Mouse (Mus musculus) frontal cortex, postnatal 14 days (tissue): ENCODE measurements around the gene Spaca6.
"Not testable (repeated sequence)": the region's sequence is repeated elsewhere in the genome, so short reads cannot be mapped to it uniquely, and the experiment has no call there.

ENCODE experiments used
- DNase-seq, 2 experiments: peaks; one replicate each; pipeline ENCODE4 v3.0.0; 2022; ENCODE audit warnings: low spot score in 2 of 2

Gene Spaca6

DNA sequence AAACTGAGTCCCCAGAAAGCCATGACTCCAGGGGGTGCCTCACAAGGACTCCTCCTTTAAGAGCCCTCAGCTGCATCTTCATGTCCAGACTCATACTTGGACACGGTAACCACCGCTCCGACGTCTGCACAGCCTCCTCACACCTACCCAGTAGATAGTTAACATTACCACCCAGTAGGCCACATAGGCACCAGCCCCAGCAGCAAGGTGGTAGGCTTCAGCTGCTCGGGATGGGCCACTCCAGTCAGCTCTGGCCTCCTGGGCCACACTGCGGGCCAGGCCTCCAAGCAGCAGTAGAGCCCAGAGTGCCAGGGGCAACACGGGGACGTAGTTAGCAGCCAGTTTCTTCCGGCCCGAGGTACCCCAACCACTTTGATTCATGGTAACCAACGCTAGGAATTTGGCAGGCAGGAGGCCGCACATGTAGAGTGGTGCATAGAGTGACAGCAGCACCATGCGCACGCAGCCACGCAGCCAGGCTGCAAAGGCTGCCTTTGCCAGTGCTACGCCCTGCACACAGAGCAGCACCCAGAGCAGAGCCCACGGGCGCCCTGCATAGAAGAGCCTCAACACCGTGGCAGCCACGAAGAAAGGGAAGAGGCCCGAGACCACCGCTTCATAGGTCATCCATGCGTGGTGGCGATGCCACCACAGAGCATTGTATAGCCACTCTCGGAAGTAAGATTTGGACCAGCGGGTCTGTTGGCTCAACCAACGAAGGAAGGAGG, 16.7 kb downstream of the Spaca6 start:
- DNase-seq: no peak

DNA sequence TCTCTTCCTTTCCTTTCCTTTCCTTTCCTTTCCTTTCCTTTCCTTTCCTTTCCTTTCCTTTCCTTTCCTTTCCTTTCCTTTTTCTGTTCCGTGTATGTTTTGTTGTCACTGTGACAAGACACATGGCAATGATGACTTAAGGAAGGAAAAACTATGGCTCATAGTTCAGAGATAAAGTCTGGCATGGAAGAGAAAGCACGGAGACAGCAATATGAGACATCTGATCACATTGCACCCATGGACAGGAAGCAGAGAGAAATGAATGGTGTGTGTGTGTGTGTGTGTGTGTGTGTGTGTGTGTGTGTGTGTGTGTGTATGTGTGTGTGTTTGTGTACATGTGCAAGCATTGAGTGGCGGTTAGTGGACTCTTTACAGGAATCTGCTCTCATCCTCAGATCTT, 17.6 kb downstream of the Spaca6 start:
- DNase-seq: not testable (repeated sequence)

DNA sequence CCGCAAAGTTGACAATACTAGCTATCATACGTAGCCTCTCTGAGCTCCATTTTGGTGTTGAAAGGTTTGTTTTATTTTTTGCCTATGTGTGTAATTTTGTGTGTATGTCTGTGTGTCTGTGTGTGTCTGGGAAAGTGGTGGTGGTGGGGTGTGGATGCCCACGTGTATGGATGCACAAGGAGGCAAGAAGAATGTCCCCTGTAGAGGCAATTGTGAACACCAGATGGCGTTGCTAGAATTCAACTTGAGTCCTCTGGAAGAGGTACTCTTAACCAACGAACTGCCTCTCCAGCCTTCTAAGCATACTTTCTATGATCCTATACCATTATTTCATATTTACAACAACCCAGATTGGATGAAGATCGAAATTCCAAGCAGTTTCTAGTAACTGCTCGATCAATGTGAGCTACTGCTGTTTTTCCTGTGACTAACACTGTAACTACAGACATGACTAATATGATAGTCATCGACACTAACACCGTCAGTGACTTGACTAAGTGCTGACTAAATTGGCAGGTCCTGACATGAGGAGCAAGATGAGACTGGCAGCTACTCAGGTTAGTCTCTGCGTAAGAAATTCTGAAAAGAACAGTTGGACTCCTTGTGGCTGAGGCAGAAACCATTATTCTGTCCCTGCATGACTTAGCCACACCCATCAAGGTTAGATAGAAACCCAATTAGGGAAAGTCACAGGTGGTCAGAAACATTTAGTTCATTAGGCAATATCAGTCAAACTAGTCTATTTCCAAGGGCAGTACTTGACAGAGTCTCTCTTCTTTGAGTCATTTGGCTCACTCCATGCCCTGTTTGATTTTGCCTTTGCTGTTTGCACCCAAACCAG, 18.4 kb downstream of the Spaca6 start:
- DNase-seq: peak in 1 of 2 experiments; percentile 31

DNA sequence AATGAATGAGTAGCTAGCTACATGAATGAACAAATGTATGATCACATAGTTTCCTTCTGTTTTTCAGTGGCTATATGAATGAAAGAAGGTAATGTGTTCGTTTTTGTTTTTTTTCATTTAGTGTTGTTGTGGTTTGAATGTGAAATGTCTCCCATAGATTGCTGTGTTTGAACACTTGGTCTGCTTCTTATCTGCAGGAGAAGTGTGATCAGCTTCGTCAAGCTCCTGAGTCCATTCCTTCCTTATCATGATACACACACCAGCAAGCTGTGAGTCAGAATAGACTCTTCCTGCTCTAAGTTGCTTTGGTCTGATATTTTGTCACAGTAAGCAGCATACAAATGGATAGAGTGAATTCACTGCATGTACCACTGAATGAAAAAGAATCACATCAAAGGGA, 22.0 kb downstream of the Spaca6 start:
- DNase-seq: no peak

DNA sequence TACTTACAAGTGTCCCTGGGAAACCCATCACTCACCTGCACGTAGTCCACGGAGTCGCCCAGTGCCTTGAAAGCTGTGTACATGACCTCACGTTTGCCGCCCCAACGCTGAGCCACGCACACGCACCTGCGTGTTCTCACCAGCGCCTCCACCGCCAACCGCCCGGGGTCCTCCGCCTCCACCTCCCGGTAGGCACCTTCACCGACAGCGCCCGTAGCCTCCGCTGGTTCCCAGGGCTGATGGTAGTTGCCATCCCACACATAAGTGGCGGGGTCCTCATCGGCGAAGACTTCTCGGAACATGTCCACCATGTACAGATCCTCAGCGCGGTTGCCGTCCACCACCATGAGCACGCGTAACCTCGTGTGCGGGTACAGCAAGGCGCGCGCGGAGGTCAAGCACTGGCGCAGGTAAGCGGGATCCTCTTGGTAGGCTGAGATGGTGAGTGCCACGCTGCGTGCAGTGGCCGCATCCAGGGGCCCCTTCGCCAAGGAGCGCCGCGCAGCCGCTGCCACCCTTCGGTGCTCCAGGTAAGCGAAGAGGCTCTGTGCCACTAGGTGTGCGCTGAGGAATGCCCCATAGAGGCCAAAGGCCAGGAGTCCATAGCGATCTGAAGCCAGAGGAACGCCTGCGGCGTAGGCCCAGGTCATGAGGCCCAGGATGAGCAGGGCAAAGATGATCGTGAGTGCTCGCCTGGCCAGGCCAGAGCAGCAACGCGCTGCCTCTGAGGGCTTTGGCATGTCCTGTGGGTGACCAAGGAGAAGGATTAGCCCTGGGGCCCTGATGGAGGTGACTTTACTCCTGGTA, 23.2 kb downstream of the Spaca6 start:
- no peak for DNase-seq

DNA sequence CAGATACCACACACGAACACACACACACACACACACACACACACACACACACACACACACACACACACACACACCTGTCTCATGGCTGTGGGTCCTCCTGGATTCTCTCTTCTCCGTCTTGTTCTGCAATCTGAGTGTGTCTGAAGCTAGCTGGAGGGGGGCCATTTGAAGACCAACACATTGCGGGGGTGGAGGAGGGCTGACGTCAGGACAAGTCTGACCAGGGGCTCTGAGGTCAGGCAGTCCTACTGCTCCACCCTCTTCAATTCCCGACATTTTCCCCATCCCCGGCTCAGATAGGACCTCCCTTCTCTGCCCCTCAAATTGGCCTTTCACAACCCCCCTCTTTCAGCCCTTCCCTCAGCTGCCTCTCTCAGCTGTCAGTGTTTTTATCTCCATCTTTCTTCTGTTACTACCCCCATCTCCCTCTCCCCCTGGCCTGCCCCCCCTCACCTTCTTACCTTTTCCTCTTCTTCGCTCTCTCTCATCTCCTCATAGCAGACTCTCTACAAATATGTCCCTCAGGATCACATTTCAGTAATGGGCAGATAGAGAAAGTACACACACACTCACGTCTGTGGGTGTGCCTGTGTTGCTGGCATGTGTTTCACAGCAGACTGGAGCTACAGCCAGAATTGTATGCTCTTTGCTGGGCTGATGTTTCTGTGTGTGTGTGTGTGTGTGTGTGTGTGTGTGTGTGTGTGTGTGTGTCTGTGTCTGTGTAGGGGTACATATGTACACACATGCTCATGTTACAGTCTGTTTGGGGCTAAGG, 28.3 kb downstream of the Spaca6 start, which contains the start of gene Has1:
TSS of gene Has1 (minus strand) at position 142 of the 775 bp plus-strand sequence.
- DNase-seq: no peak

DNA sequence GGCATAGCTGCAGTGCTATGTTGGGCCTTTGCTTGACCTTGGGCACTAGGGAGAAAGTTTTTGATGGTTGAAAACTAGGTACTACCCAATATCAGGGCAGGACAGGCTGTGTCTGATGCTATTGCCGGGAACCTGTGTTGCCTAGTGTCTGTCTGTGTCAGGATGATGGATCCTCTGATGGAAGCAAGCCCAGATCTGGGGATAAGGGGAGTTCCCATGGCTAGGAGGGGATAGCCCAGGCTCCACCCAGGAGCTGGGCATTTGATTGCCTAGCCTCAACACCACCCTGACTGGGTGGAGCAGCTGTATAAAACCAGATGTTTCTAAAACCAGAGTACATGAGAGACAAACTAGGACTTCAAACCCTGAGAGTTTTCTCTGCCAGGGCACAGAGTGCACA, 29.7 kb downstream of the Spaca6 start:
- DNase-seq: no peak

DNA sequence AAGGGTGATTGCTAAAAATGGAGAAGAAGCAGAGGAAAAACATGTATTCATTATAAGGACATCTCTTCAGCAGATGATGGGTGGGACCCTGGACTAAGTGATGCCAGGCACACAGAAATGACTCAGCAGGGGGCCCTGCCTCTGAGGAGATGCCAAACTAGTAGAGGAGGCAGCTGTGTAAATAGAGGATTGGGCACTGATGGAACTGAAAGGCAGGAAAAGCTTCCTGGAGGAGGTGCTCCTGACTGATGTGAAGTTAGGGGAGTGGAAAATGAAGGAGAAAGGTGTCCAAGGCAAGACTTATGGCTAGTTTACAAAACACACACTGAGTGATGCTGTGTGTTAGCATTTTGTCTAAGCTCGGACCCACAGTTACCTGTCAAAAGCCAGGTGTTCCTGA, 30.5 kb downstream of the Spaca6 start:
- no peak for DNase-seq

DNA sequence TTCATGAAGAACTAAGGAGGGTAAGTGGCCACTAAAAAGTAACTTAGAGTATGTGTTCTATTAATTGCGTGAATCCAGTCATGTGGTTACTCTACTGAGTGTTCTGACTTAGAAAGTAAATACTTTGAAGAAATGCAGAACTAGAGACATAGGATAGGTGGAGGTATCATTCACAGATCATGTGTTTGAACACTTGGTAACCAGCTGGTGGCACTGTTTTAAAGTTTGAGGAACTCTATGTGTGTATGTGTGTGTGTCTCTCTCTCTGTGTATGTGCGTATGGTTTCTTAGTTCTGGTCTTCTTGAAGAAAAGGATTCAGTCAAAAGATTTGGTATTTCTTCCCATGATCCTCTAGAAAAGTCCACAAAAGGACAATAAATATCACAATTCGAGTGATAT, 33.2 kb downstream of the Spaca6 start:
- no peak for DNase-seq

DNA sequence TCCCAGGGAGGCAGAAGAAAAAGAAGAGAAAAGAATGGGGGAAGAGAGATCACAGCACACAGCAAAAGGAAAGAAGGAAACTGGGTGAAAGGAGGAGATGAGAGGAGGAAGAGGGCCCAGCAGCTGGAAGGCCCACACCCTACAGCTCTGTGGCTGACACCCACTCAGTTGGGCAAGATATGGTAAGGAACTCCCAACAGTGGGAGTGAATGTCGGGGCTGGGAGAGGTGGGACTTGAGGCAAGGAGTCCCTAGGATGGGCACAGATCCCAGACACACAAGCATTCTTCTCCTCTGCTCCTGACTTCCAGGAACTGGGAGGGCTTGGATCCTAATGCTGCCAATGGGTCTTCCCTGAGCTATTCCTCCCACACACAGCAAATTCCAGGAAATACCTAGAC, 35.4 kb downstream of the Spaca6 start:
- DNase-seq: no peak

DNA sequence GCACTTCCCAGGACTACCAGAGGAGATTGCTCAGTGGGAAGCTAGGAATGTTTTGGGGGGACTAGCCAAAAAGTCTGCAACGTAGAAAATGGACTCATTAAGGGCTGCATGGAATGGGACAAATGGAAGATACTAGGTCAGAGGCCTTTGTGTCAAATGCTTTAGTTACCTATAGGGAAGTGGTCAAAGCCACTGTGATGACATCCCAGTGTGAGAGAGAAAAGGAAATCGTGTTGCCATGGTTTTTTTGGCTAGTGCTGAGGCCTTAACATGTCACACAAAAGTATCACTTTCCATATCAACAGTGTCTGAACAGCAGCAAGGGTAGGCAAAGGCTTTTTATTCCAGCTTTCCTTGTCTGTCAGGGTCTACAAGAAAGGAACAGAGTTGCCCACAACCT, 38.2 kb downstream of the Spaca6 start:
- no peak for DNase-seq

DNA sequence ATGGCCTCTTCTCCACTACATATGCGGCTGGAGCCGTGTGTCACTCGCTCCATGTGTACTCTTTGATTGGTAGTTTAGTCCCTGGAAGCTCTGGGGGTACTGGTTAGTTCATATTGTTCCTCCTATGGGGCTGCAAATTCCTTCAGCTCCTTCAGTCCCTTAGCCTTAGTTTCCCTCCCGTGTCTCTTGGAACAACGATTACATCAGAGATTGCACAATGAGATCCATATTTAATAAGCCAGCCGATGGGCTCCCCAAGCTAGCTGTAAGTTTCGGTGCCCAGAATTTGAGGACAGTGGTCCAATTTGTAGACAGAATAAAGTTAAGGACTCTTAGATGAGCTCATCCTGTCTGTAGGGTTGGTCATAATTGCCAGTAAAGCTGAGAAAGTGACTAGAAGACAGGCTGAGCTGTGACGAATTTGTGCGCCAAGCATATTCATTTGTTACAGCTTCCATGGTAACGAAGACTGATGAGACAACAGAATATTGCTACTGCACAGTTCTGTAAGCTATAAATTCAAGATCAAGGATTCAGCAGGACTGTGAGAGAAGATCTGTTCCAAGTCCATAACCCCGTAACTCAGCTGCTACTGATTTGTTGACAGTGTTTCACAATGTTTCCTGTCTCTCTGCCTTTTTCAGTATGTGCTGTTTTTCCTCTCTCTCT, 40.0 kb downstream of the Spaca6 start:
- no peak for DNase-seq

DNA sequence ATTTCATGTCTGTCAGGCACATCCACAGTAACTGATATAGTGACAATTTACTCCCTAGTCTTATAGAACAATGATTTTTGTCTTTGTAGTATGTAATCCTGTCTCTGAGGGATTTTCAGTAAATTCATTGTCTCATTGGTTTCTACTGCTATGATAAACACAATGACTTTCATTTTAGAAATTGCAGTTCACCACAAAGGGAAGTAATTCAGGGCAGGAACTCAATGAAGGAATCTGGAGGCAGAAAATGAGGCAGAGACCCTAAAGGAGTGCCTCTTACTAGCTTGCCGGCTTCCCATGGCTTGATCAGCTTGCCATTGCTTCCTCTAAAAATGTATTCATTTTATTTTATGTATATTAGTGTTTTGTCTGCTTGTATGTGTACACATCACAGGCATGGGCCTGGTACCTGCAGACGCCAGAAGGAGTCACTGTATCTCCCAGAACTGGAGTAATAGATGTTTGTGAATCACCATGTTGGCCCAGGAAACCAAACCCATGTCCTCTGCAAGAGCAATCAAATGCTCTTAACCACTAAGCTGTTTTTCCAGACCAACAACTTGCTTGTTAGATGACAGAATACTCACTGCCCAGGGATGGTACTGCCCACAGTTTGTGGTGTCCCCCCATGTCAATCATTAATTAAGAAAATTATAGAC, 44.1 kb downstream of the Spaca6 start:
- no peak for DNase-seq

DNA sequence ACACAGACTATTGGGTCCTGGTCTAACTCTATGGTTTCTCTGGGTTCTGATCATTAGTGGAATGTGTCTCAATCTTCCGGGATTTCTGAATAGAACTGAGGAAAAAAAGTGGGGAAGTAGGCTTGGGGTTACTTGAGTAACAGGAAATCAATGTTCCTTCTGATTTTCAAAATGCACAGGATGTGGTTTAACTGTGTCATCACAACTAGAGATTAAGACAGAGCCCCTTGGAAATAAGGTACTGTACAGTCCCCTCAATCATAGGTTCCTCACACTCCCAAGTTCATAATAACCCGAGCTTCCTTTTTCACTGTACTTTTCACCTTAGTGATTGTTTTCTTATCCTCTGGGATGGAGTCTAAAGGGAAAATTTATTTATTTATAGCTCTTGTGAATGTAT, 44.7 kb downstream of the Spaca6 start:
- no peak for DNase-seq

DNA sequence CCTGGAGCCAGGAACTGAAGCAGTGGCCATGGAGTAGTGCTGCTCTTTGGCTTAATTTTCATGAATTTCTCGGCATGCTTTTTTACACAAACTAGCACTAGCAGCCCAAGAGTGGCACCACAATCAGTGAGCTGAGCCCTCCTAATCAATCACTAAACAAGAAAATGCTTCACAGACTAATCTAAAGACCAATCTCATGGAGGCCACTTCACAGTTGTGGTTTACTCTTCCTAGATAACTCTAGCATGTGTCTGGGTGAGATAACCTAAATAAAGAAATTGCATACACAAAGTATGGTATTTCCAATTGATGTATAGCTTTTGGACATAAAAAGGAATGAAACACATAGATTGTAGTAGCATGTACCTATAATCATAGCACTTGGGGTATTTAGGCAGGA, 52.4 kb downstream of the Spaca6 start:
- DNase-seq: no peak

DNA sequence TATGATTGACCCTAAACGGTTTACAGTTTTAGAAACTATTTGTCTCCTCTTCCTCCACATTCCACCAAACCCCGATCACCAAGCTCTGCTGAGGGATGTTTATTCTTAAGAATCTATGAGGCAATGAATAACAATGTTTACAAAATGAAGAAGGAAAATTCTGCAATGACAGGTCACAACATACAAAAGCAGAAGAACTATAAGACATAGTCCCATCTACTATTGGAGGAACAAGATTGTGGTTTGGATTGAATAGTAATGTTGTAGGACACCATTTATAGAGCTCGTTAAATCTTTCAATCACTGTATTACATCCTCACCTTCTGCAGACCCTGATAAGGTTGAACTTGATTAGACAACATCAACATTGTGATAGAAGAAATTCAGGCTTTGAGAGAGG, 55.7 kb downstream of the Spaca6 start:
- no peak for DNase-seq

DNA sequence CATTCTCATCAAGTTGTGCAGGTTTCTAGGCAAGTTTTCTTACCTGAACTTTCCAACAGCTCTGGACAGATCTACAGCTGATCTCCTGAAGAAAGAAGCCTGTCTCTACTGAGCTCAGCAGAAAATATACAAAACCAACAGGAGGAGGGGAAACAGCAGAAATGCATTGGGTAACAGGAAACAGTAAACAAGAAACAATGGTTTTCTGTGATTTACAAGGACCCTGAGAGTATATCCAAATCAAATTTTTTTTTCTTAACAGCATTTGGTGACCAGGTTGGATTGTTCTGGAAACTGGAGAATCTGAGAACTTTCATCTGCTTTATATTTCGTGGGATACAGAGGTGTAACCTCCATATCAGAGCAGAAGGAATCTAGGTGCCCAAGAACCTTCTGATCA, 56.9 kb downstream of the Spaca6 start, which contains the start of gene Fpr1:
TSS of gene Fpr1 (minus strand) at position 101 of the 400 bp plus-strand sequence.
- no peak for DNase-seq

DNA sequence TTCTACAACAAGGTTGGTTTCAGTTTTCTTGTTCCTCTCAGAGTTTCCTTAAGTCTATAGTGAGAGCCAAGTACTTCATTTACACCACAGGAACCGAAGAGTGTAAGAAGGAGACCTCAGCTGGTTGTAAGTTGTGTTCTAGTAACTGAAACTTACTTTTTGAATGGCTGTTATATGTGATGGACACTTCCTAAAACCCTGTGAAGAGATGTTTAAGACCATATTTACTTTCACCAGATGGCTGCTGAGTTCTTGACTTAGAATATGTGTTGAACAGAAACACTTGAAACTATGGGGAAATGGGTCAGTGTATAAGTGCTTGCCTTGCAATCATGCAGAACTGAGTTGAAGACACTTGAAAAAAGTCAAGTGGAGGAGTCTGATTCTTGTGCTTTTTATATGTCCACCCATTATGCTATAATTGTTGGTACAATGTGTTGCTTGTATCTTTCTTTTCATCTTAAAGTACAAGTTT, 60.9 kb downstream of the Spaca6 start, which contains the start of the genes Fpr2 and Fpr3:
TSS of gene Fpr2 (plus strand) at position 51 of the 475 bp plus-strand sequence.
TSS of gene Fpr3 (plus strand) at position 79 of the 475 bp plus-strand sequence.
- DNase-seq: no peak

DNA sequence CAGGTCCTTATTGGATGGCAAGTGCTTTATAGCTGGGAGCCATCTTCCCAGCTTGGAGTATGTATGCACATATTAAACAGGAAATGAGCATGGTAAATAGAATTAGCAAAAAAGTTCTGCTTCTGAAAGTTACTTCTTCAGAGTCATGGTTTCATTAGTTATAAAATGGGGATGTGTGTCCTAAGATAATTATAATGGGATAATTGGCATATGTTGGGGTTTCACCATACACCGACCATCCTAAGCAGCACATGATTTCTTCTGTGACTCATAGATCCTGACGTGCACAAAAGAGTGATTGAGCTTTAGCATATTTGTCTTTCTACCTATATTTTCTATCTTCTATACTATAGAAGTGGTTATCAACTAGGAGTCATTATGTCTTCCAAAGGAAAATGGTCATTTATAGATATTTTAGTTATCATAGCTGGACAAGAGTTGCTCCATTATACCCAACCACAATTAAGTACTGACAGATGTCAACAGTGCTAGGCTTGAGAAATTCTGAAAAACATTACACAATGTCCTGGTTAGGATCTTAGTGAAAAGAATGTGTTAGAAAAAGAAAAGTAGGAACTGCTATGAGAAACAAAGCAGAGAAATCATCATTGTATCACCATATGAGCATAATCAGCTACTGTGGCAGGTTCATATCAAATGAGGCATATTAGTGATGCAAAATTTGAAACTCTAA, 62.9 kb downstream of the Spaca6 start:
- DNase-seq: no peak
